In genomic region chrX:101221834-101222795, GRCm38 (mm10) we compare ENCODE assay signal across 8 mouse cellular contexts. TPM values are rescaled to one million over a fixed set of nuclear protein-coding genes. Genes with fewer than 3 reads are reported as not detected.
DNase-seq lines count a peak whose midpoint lies in the region; ATAC-seq lines count a peak whose summit lies in the region.

Gene Snx12, minus strand, starts transcription at chrX:101222563.

- peak; percentile 43 for DNase-seq in c-Kit-negative CD71-positive TER-119-positive erythroid progenitor cells, embryonic 14.5 days (ENCODE audit: low read depth, low spot score)
- DNase-seq in fibroblast of lung, adult 2 months (ENCODE audit: low read depth): peak; percentile 76
- DNase-seq in kidney, postnatal 14 days: peak; percentile 93
- peak; percentile 75 for DNase-seq in liver, embryonic 13.5 days
- DNase-seq in neural tube, embryonic 10.5 days (ENCODE audit: extremely low spot score, low spot score): peak; percentile 85

- WGBS in heart, embryonic 14.5 days: 15% methylated on average over 49 of the region's 55 CpGs
- 13% methylated on average over 55 of the region's 55 CpGs for WGBS in liver, embryonic 13.5 days (ENCODE audit: insufficient replicate concordance)
- WGBS in stomach, embryonic 16.5 days: 19% methylated on average over 55 of the region's 55 CpGs

- no peaks in the 10 kb centered on the region for H3K27me3 ChIP-seq in heart, embryonic 14.5 days (ENCODE audit: control insufficient read depth, insufficient read depth, low read length)
- H3K27me3 ChIP-seq in liver, embryonic 13.5 days: peaks cover 5% of the 10 kb centered on the region; the same call in 1 of the 2 replicates
- no peaks in the 10 kb centered on the region; the same call in 1 of the 2 replicates for H3K27me3 ChIP-seq in stomach, embryonic 16.5 days (ENCODE audit: control insufficient read depth, insufficient read depth, low read length)

- peaks cover 3% of the 10 kb centered on the region; the same call in 1 of the 2 replicates for H3K36me3 ChIP-seq in heart, embryonic 14.5 days (ENCODE audit: control insufficient read depth, insufficient read depth, low read length)
- no peaks in the 10 kb centered on the region for H3K36me3 ChIP-seq in liver, embryonic 13.5 days
- H3K36me3 ChIP-seq in stomach, embryonic 16.5 days (ENCODE audit: control insufficient read depth, insufficient read depth, low read length): no peaks in the 10 kb centered on the region

- peak; percentile 91 for ATAC-seq in CD4-positive, CD25-positive, alpha-beta regulatory T cell, adult 4 months
- peak; percentile 94 for ATAC-seq in heart, embryonic 14.5 days (ENCODE audit: insufficient number of reproducible peaks, insufficient read depth, low FRiP score, low read depth)
- ATAC-seq in liver, embryonic 13.5 days (ENCODE audit: low read depth): peak; percentile 94
- peak; percentile 96 for ATAC-seq in stomach, embryonic 16.5 days (ENCODE audit: insufficient read depth, low FRiP score)

- peak within 1 kb of the TSS; percentile 67 for H3K4me2 ChIP-seq in heart, embryonic 14.5 days (ENCODE audit: low read length)
- peak within 1 kb of the TSS; percentile 70 for H3K4me2 ChIP-seq in liver, embryonic 13.5 days
- peak within 1 kb of the TSS; percentile 54 for H3K4me2 ChIP-seq in stomach, embryonic 16.5 days (ENCODE audit: low read depth, low read length)

- H3K9ac ChIP-seq in heart, embryonic 14.5 days (ENCODE audit: low read length): peak within 1 kb of the TSS; percentile 74
- H3K9ac ChIP-seq in liver, embryonic 13.5 days: peak within 1 kb of the TSS; percentile 74
- peak within 1 kb of the TSS; percentile 69 for H3K9ac ChIP-seq in stomach, embryonic 16.5 days (ENCODE audit: low read length)

- H3K27ac ChIP-seq in heart, embryonic 14.5 days (replicated peaks in 1 of 2; ENCODE audit: control insufficient read depth in 1 of 2, insufficient read depth in 1 of 2, low read depth in 2 of 2, low read length in 2 of 2): peak within 1 kb of the TSS; percentile 62 to 79
- H3K27ac ChIP-seq in liver, embryonic 13.5 days: peak within 1 kb of the TSS; percentile 34
- peak within 1 kb of the TSS; percentile 70 for H3K27ac ChIP-seq in stomach, embryonic 16.5 days (ENCODE audit: low read length)

- no peaks in the 10 kb centered on the region for H3K9me3 ChIP-seq in heart, embryonic 14.5 days (ENCODE audit: control insufficient read depth, low read length)
- H3K9me3 ChIP-seq in liver, embryonic 13.5 days (replicated peaks): no peaks in the 10 kb centered on the region
- no peaks in the 10 kb centered on the region for H3K9me3 ChIP-seq in stomach, embryonic 16.5 days (replicated peaks; ENCODE audit: control insufficient read depth, low read length)

- peak within 1 kb of the TSS; percentile 55 to 83 for H3K4me3 ChIP-seq in heart, embryonic 14.5 days (ENCODE audit: control insufficient read depth in 1 of 2, insufficient read depth in 1 of 2, low read depth in 1 of 2, low read length in 2 of 2)
- H3K4me3 ChIP-seq in liver, embryonic 13.5 days (replicated peaks): peak within 1 kb of the TSS; percentile 68
- peak within 1 kb of the TSS; percentile 61 for H3K4me3 ChIP-seq in stomach, embryonic 16.5 days (replicated peaks; ENCODE audit: low read length)

- H3K4me1 ChIP-seq in heart, embryonic 14.5 days (ENCODE audit: control insufficient read depth in 2 of 2, insufficient read depth in 2 of 2, low read length in 2 of 2): no peaks in the 10 kb centered on the region
- peaks cover 8% of the 10 kb centered on the region for H3K4me1 ChIP-seq in liver, embryonic 13.5 days (replicated peaks)
- no peaks in the 10 kb centered on the region for H3K4me1 ChIP-seq in stomach, embryonic 16.5 days (ENCODE audit: control insufficient read depth, insufficient read depth, low read length)

RNA-seq across cellular contexts. Expression of gene Snx12, which starts in this region (rescaled TPM):
- 10 to 100 TPM; 42.7 to 57.1 TPM for polyA plus RNA-seq in CD4-positive, CD25-positive, alpha-beta regulatory T cell, adult 4 months (2017; shearing (Covaris generic))
- 33.3 and 34.4 TPM in 2 replicates for polyA plus RNA-seq in heart, embryonic 14.5 days (2014; fragmentation: Nextera tagmentation; extraction: Ambion mirVana)
- polyA plus RNA-seq in liver, embryonic 13.5 days (2015; fragmentation: Nextera tagmentation; extraction: Ambion mirVana): 17.7 and 21.9 TPM in 2 replicates
- 49.9 and 55.6 TPM in 2 replicates for polyA plus RNA-seq in stomach, embryonic 16.5 days (2015; fragmentation: Nextera tagmentation; extraction: Ambion mirVana)

Comparison
In these comparisons a context has a peak if more than half of its experiments do, and no peak if none do; other contexts are left out.
1. Peak in every context shown above with its lines: DNase-seq, ATAC-seq, H3K4me3 ChIP-seq and H3K27ac ChIP-seq.
2. DNase-seq: peak in every context shown above with its lines; median percentile 93 in kidney, postnatal 14 days; 85 in neural tube, embryonic 10.5 days; 76 in fibroblast of lung, adult 2 months; 75 in liver, embryonic 13.5 days; 43 in c-Kit-negative CD71-positive TER-119-positive erythroid progenitor cells, embryonic 14.5 days.